Mouse (Mus musculus) thymus, adult 2 months (tissue): ENCODE results near the gene Spink4. TPM values are rescaled to one million over a fixed set of nuclear protein-coding genes. Genes with fewer than 3 reads are reported as not detected.

Experiments used
- DNase-seq: peaks from one replicate; pipeline ENCODE4 v3.0.0; 2021
- H3K27ac ChIP-seq: fragments of 200-500 bp; 2 replicates; pipeline ENCODE4 v1.5.1; 2012; ENCODE audit warnings: low read length, control low read depth; ENCODE audit not compliant: control insufficient read depth, insufficient read depth
- H3K27me3 ChIP-seq: fragments of 200-500 bp; 2 replicates; pipeline ENCODE4 v1.6.1; 2012; ENCODE audit warnings: mild to moderate bottlenecking, low read length, moderate library complexity, mixed read lengths; ENCODE audit not compliant: control insufficient read depth, insufficient read depth
- H3K36me3 ChIP-seq: fragments of 200-500 bp; 2 replicates; pipeline ENCODE4 v1.6.1; 2012; ENCODE audit warnings: mild to moderate bottlenecking, low read length, moderate library complexity; ENCODE audit not compliant: control insufficient read depth, insufficient read depth
- H3K4me1 ChIP-seq: fragments of 200-500 bp; replicated peaks from 2 replicates; pipeline ENCODE4 v1.6.1; 2012; ENCODE audit warnings: low read length; ENCODE audit not compliant: control insufficient read depth, insufficient read depth
- H3K4me3 ChIP-seq: fragments of 200-500 bp; 2 replicates; pipeline ENCODE4 v1.5.1; 2012; ENCODE audit warnings: mild to moderate bottlenecking, low read length, control low read depth, moderate library complexity; ENCODE audit not compliant: control insufficient read depth, insufficient read depth
- CTCF ChIP-seq: fragments of 200-500 bp; IDR thresholded peaks from 2 replicates; pipeline ENCODE4 v1.5.1; 2012; ENCODE audit warnings: mild to moderate bottlenecking, control low read depth, low read length, moderate library complexity, borderline replicate concordance; ENCODE audit not compliant: control insufficient read depth, poor library complexity, insufficient read depth; ENCODE audit errors: extremely low read depth
- POLR2A ChIP-seq: fragments of 200-500 bp; IDR thresholded peaks from 2 replicates; pipeline ENCODE4 v1.6.1; 2012; ENCODE audit warnings: mild to moderate bottlenecking, low read length, control low read depth, moderate library complexity; ENCODE audit not compliant: control insufficient read depth, poor library complexity, insufficient read depth; ENCODE audit errors: extremely low read depth
- WGBS: fragments of 180-500 bp; shearing (Covaris S2); methylation state at CpG from one replicate; pipeline ENCODE4 v1.1.7; 2018; 5-methylcytosine and 5-hydroxymethylcytosine counted together
- polyA plus RNA-seq: library from polyadenylated mRNA; depleted of rRNA; stranded (reverse); fragments of >200 nt; gene quantifications from 2 replicates; pipeline ENCODE4 v1.2.3, GENCODE M21; 2012

The Spink4 gene
- polyA plus RNA-seq, 1 experiment, result 15.8 TPM

GRCm38 (mm10) chr4:40889252-40889651 is 30.6 kb upstream of the Spink4 start:
- no peak for DNase-seq
- 76% methylated on average over 3 of the region's 3 CpGs for WGBS
- no peak overlapping the region for H3K4me3 ChIP-seq
- H3K4me1 ChIP-seq, result no peaks in the 10 kb centered on the region
- no peaks in the 10 kb centered on the region for H3K27me3 ChIP-seq
- TF ChIP-seq POLR2A, result no peak
- TF ChIP-seq CTCF, result no peak
- no peaks in the 10 kb centered on the region for H3K36me3 ChIP-seq
- no peak overlapping the region for H3K27ac ChIP-seq

- H3K4me3 ChIP-seq, result no peak overlapping the region
- H3K4me1 ChIP-seq, result no peaks in the 10 kb centered on the region
- no peak for DNase-seq
- H3K27ac ChIP-seq, result no peak overlapping the region
- WGBS, result 78% methylated on average over 4 of the region's 4 CpGs
- H3K27me3 ChIP-seq, result no peaks in the 10 kb centered on the region
- H3K36me3 ChIP-seq, result no peaks in the 10 kb centered on the region
- TF ChIP-seq CTCF (no peak), POLR2A (no peak)
Observed at GRCm38 (mm10) chr4:40889983-40890382, 29.9 kb upstream of the Spink4 start.

- no peaks in the 10 kb centered on the region for H3K36me3 ChIP-seq
Observed at GRCm38 (mm10) chr4:40891206-40891605, 28.6 kb upstream of the Spink4 start.

GRCm38 (mm10) chr4:40895118-40895517 is 24.7 kb upstream of the Spink4 start:
- Histone ChIP-seq H3K27me3 (no peaks in the 10 kb centered on the region), H3K4me3 (no peak overlapping the region), H3K4me1 (no peaks in the 10 kb centered on the region; the same call in none of the 2 replicates), H3K36me3 (no peaks in the 10 kb centered on the region), H3K27ac (no peak overlapping the region)
- no peak for DNase-seq
- TF ChIP-seq POLR2A (no peak), CTCF (no peak)
- 97% methylated on average over 3 of the region's 3 CpGs for WGBS

More at GRCm38 (mm10) chr4:40891206-40891605, 28.6 kb upstream of the Spink4 start:
- 90% methylated on average over 5 of the region's 5 CpGs for WGBS
- Histone ChIP-seq H3K27me3 (no peaks in the 10 kb centered on the region), H3K27ac (no peak overlapping the region), H3K4me1 (no peaks in the 10 kb centered on the region), H3K4me3 (no peak overlapping the region)
- TF ChIP-seq CTCF (no peak), POLR2A (no peak)
- no peak for DNase-seq

GRCm38 (mm10) chr4:40895646-40896045 is 24.2 kb upstream of the Spink4 start:
- Histone ChIP-seq H3K4me1 (no peaks in the 10 kb centered on the region; the same call in none of the 2 replicates), H3K36me3 (no peaks in the 10 kb centered on the region), H3K27ac (no peak overlapping the region), H3K4me3 (no peak overlapping the region), H3K27me3 (no peaks in the 10 kb centered on the region)
- TF ChIP-seq POLR2A (no peak), CTCF (no peak)
- no peak for DNase-seq
- WGBS, result 94% methylated on average over 2 of the region's 2 CpGs

- Histone ChIP-seq H3K4me3 (no peak overlapping the region), H3K27me3 (no peaks in the 10 kb centered on the region), H3K4me1 (no peaks in the 10 kb centered on the region; the same call in none of the 2 replicates), H3K27ac (no peak overlapping the region), H3K36me3 (no peaks in the 10 kb centered on the region)
- no peak for DNase-seq
- TF ChIP-seq POLR2A (no peak), CTCF (no peak)
- 94% methylated on average over 6 of the region's 6 CpGs for whole genome bisulfite sequencing
Observed at GRCm38 (mm10) chr4:40898476-40899044, 21.3 kb upstream of the Spink4 start.

GRCm38 (mm10) chr4:40899264-40899663 is 20.6 kb upstream of the Spink4 start:
- no peak overlapping the region for H3K27ac ChIP-seq
- TF ChIP-seq POLR2A (no peak), CTCF (no peak)

More at GRCm38 (mm10) chr4:40899264-40899663, 20.6 kb upstream of the Spink4 start:
- WGBS, result 94% methylated on average over 2 of the region's 2 CpGs
- DNase-seq, result no peak
- Histone ChIP-seq H3K4me3 (no peak overlapping the region), H3K36me3 (no peaks in the 10 kb centered on the region), H3K27me3 (no peaks in the 10 kb centered on the region), H3K4me1 (no peaks in the 10 kb centered on the region; the same call in none of the 2 replicates)
